Mouse (Mus musculus): ENCODE results near the gene Wnt10a. TPM values are rescaled to one million over a fixed set of nuclear protein-coding genes. Genes with fewer than 3 reads are reported as not detected.

Wnt10a gene
- 1 to 10 TPM in 1 of 2 experiments, under 1 TPM in 1; 0.74 to 1.2 TPM for polyA plus RNA-seq (2017; shearing (Covaris generic))

DNA sequence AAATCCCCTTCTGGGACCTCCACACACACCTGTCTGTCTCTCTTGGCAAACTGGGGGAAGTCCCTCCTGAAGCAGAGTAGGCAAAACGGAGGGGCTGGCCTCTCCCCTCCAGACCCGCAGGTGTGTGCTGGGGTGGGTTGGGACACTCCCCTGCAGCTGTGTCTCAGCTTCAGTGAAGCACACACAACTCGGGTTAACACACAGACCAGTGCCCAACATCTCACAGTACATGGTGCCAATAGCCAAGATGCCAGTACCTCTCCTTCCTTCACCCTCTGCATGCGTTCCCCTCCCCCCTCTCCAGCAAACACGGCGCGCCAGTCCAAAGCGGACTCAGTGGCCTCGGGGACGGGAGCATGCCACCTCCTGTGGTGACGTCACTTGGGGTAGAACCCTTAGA is at the start of gene Wnt10a:
Gene Wnt10a (plus strand): TSS at position 268 of the 400 bp plus-strand sequence.

DNA sequence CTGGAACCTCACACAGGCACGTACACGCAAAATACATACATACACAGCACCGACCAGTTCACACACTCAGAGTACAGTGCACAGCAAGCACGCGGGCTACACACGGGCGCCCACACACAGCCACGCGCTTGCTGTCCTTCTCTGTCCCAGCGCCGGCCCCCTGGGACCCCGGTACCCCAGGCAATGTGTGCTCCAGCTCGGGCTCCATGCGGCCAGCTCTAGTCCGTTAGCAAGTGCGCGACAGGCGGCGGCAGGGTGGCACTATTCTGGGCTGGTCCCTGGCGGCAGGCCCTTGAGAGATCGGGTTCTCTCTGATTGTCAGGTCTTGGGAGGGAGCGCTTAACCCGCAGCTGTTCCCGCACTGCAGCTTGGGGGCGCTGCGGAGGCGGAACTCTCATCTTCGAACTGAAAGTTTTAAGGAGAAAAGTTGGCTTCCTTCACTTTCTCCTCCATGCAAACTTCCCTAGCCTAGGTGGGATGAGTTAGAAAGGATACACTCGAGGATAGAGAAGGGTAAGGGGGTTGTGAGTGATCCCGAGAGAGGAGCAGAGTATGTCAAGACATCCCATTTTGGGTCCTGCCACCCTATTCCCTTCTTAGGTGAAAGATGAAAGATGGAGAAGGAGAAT is 42.6 kb upstream of the Wnt10a start, which contains the start of gene Prkag3:
Gene Prkag3 (minus strand): TSS at position 579 of the 629 bp plus-strand sequence.

DNA sequence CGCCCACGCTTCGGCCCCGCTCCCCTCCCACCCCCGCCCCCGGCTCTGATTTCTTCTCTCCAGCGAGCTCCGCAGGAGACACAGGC is 19.6 kb upstream of the Wnt10a start, which contains the start of gene Wnt6:
Gene Wnt6 (plus strand): TSS at position 48 of the 86 bp plus-strand sequence.

Other genes starting within 250 kb of the Wnt10a start
- 1 to 10 TPM in 1 of 2 experiments, under 1 TPM in 1; 0.66 to 1.5 TPM for gene Plcd4, start 248.6 kb upstream of the Wnt10a start, polyA plus RNA-seq (2017; shearing (Covaris generic))
- gene Usp37, start 247.2 kb upstream of the Wnt10a start, polyA plus RNA-seq (2017; shearing (Covaris generic)): 10 to 100 TPM; 12.0 to 13.0 TPM
- gene Zfp142, start 203.3 kb upstream of the Wnt10a start, polyA plus RNA-seq (2017; shearing (Covaris generic)): 10 to 100 TPM; 10.2 to 14.0 TPM
- gene Bcs1l, start 203.2 kb upstream of the Wnt10a start, polyA plus RNA-seq (2017; shearing (Covaris generic)): 10 to 100 TPM in 1 of 2 experiments, 1 to 10 TPM in 1; 9.8 to 11.9 TPM
- gene Rnf25, start 190.1 kb upstream of the Wnt10a start, polyA plus RNA-seq (2017; shearing (Covaris generic)): 10 to 100 TPM; 19.4 to 25.8 TPM
- under 1 TPM in 1 of 2 experiments, not detected in 1; 0.53 TPM for gene Stk36, start 190.1 kb upstream of the Wnt10a start, polyA plus RNA-seq (2017; shearing (Covaris generic))
- gene Ttll4, start 129.8 kb upstream of the Wnt10a start, polyA plus RNA-seq (2017; shearing (Covaris generic)): 10 to 100 TPM; 13.3 to 24.1 TPM
- gene Cyp27a1, start 77.9 kb upstream of the Wnt10a start, polyA plus RNA-seq (2017; shearing (Covaris generic)): under 1 TPM in 1 of 2 experiments, not detected in 1; 0.66 TPM
- under 1 TPM in 1 of 2 experiments, not detected in 1; 0.15 TPM for gene Prkag3, start 42.3 kb upstream of the Wnt10a start, polyA plus RNA-seq (2017; shearing (Covaris generic))
- gene Wnt6, start 19.6 kb upstream of the Wnt10a start, polyA plus RNA-seq (2017; shearing (Covaris generic)): under 1 TPM in 1 of 2 experiments, not detected in 1; 0.68 TPM
- gene Cdk5r2, start 63.4 kb downstream of the Wnt10a start, polyA plus RNA-seq (2017; shearing (Covaris generic)): not detected
- not detected for gene Fev, start 93.9 kb downstream of the Wnt10a start, polyA plus RNA-seq (2017; shearing (Covaris generic))
- not detected for gene Cryba2, start 101.6 kb downstream of the Wnt10a start, polyA plus RNA-seq (2017; shearing (Covaris generic))
- not detected for gene Cfap65, start 144.1 kb downstream of the Wnt10a start, polyA plus RNA-seq (2017; shearing (Covaris generic))
- gene Ihh, start 160.2 kb downstream of the Wnt10a start, polyA plus RNA-seq (2017; shearing (Covaris generic)): under 1 TPM in 1 of 2 experiments, not detected in 1; 0.25 TPM

All from activated CD4-positive, CD25-positive, alpha-beta regulatory T cell (primary cell).